Mouse (Mus musculus): Measurements from ENCODE around the gene Clrn3. TPM values are rescaled to one million over a fixed set of nuclear protein-coding genes. Genes with fewer than 3 reads are reported as not detected.

The Clrn3 gene
- polyA plus RNA-seq, 1 experiment from 2014 or later = 18.9 TPM

DNA sequence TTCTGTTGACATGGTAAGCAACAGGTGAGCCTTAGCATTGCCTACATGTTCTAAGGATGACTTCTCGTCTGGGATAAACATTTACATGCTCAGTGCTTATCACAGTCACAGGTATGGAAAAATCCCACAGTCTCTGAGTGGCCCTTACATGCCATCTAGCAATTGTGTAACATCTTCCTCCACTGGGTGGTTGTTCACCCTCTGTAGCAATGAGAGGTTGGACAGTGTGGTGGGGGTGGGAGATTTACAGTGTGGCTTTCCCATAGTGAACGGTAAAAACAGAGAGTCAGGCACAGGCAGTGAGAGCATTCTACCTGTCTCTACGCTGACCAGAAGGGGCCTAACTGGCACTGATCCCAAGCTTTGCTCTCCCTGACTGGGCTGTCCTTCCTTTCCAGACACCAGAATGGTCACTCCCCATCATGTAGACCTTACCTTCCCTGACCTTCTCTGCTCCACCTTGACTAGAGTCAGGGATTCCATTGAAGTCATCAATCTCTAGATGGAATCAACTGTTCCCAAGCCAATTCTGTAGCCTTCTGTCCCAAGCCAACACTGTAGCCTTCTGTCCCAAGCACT, 1.8 kb downstream of the Clrn3 start:
- no peaks in the 10 kb centered on the region for H3K27me3 ChIP-seq (replicated peaks; ENCODE audit: control insufficient read depth, insufficient read depth, low read length)
- H3K4me1 ChIP-seq (replicated peaks; ENCODE audit: control insufficient read depth, insufficient read depth, low read length) = 0 out of 2 replicates have a peak, but pooled peaks cover 10% of the 10 kb centered on the region
- no peak for ATAC-seq (replicated peaks; ENCODE audit: low FRiP score, low TSS enrichment, low read depth)
- 64% methylated on average over 3 of the region's 3 CpGs for WGBS
- peak overlapping the region; percentile 34 for H3K4me3 ChIP-seq (ENCODE audit: low read depth, low read length)
- no peak overlapping the region for H3K27ac ChIP-seq (ENCODE audit: low read depth)
- no peaks in the 10 kb centered on the region for H3K9me3 ChIP-seq (ENCODE audit: control insufficient read depth, low read length)
- H3K36me3 ChIP-seq (ENCODE audit: control insufficient read depth, insufficient read depth, low read length) = no peaks in the 10 kb centered on the region
- peak overlapping the region; percentile 39 for H3K4me2 ChIP-seq (ENCODE audit: low read length)
- DNase-seq (ENCODE audit: low spot score) = no peak
- H3K9ac ChIP-seq (ENCODE audit: low read length) = no peak overlapping the region

DNA sequence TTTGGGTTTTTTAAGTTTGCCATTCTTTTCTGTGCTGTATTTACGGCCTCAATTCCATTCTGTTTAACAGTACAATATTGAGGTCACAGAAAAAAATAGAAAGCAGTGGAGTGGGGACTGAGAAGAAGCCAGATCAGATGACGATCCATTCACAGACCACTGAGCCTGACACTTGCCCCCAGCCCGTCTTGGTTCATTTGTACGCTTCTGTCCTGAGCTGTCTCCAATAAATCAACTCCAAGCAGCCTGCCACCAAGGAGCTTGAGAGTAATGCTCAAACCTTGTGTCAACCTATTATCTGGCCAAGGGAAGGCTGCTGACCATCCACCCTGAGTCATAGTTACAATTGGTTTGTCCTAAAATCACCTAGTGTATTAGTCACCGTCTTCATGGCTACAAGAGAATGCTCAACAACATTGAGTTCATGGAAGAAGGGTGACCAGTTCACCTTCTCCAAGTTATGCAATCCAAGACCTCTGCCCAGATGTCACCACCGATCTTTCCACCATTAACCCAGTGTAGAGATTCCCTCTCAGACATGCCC, 4.0 kb downstream of the Clrn3 start:
- Histone ChIP-seq H3K27me3 (replicated peaks; ENCODE audit: control insufficient read depth, insufficient read depth, low read length) (no peaks in the 10 kb centered on the region), H3K4me2 (ENCODE audit: low read length) (no peak overlapping the region), H3K9ac (ENCODE audit: low read length) (no peak overlapping the region), H3K9me3 (ENCODE audit: control insufficient read depth, low read length) (no peaks in the 10 kb centered on the region), H3K27ac (ENCODE audit: low read depth) (no peak overlapping the region), H3K4me3 (ENCODE audit: low read depth, low read length) (no peak overlapping the region), H3K36me3 (ENCODE audit: control insufficient read depth, insufficient read depth, low read length) (no peaks in the 10 kb centered on the region), H3K4me1 (replicated peaks; ENCODE audit: control insufficient read depth, insufficient read depth, low read length) (0 out of 2 replicates have a peak, but pooled peaks cover 10% of the 10 kb centered on the region)
- DNase-seq (ENCODE audit: low spot score) = no peak
- 72% methylated on average over 6 of the region's 6 CpGs for WGBS
- no peak for ATAC-seq (replicated peaks; ENCODE audit: low FRiP score, low TSS enrichment, low read depth)

GRCm38 (mm10) chr7:135523981-135524380, 4.5 kb downstream of the Clrn3 start:
- Histone ChIP-seq H3K4me2 (ENCODE audit: low read length) (no peak overlapping the region), H3K27ac (ENCODE audit: low read depth) (no peak overlapping the region), H3K9ac (ENCODE audit: low read length) (no peak overlapping the region), H3K4me1 (replicated peaks; ENCODE audit: control insufficient read depth, insufficient read depth, low read length) (0 out of 2 replicates have a peak, but pooled peaks cover 10% of the 10 kb centered on the region), H3K36me3 (ENCODE audit: control insufficient read depth, insufficient read depth, low read length) (no peaks in the 10 kb centered on the region), H3K4me3 (ENCODE audit: low read depth, low read length) (no peak overlapping the region), H3K9me3 (ENCODE audit: control insufficient read depth, low read length) (no peaks in the 10 kb centered on the region), H3K27me3 (replicated peaks; ENCODE audit: control insufficient read depth, insufficient read depth, low read length) (no peaks in the 10 kb centered on the region)
- ATAC-seq (replicated peaks; ENCODE audit: low FRiP score, low TSS enrichment, low read depth) (no peak), DNase-seq (ENCODE audit: low spot score) (peak; percentile 65)
- 35% methylated on average over 4 of the region's 4 CpGs for WGBS

- Histone ChIP-seq H3K4me3 (ENCODE audit: low read depth, low read length) (no peak overlapping the region), H3K4me2 (ENCODE audit: low read length) (no peak overlapping the region), H3K9ac (ENCODE audit: low read length) (no peak overlapping the region), H3K36me3 (ENCODE audit: control insufficient read depth, insufficient read depth, low read length) (no peaks in the 10 kb centered on the region), H3K27me3 (replicated peaks; ENCODE audit: control insufficient read depth, insufficient read depth, low read length) (no peaks in the 10 kb centered on the region), H3K27ac (ENCODE audit: low read depth) (no peak overlapping the region), H3K9me3 (ENCODE audit: control insufficient read depth, low read length) (no peaks in the 10 kb centered on the region), H3K4me1 (replicated peaks; ENCODE audit: control insufficient read depth, insufficient read depth, low read length) (0 out of 2 replicates have a peak, but pooled peaks cover 10% of the 10 kb centered on the region)
- WGBS = 65% methylated on average over 15 of the region's 15 CpGs
- DNase-seq (ENCODE audit: low spot score) (no peak), ATAC-seq (replicated peaks; ENCODE audit: low FRiP score, low TSS enrichment, low read depth) (peak; percentile 53; the same call in 1 of the 2 replicates)
Observed at GRCm38 (mm10) chr7:135521755-135522512, 6.5 kb downstream of the Clrn3 start.

- H3K27me3 ChIP-seq (replicated peaks; ENCODE audit: control insufficient read depth, insufficient read depth, low read length) = no peaks in the 10 kb centered on the region
- H3K9ac ChIP-seq (ENCODE audit: low read length) = no peak overlapping the region
- H3K4me3 ChIP-seq (ENCODE audit: low read depth, low read length) = no peak overlapping the region
- no peak overlapping the region for H3K27ac ChIP-seq (ENCODE audit: low read depth)
- WGBS = 68% methylated on average over 5 of the region's 5 CpGs
- H3K9me3 ChIP-seq (ENCODE audit: control insufficient read depth, low read length) = no peaks in the 10 kb centered on the region
- DNase-seq (ENCODE audit: low spot score) = no peak
- no peaks in the 10 kb centered on the region for H3K36me3 ChIP-seq (ENCODE audit: control insufficient read depth, insufficient read depth, low read length)
- H3K4me1 ChIP-seq (replicated peaks; ENCODE audit: control insufficient read depth, insufficient read depth, low read length) = 0 out of 2 replicates have a peak, but pooled peaks cover 10% of the 10 kb centered on the region
- H3K4me2 ChIP-seq (ENCODE audit: low read length) = no peak overlapping the region
- no peak for ATAC-seq (replicated peaks; ENCODE audit: low FRiP score, low TSS enrichment, low read depth)
Observed at GRCm38 (mm10) chr7:135520241-135520640, 8.2 kb downstream of the Clrn3 start.

DNA sequence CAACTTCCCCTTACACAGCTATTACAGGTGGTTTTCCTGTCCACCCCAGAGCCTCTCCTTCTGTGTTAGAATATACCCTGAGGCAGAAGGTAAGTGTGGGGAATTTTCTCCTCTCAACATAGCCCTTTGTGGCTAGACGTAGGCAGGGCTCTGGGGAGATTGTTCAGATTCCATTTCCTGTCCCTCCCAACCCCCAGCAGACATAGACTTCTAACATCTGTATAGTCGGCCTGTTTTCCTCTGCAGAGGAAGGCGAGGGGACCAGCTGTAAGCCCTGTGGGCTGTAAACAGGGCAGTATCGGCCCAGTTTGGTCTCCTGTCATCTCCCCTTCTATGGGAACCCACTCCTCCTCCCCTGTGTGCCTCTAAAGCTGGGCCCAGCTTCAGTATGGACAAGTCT, 11.3 kb downstream of the Clrn3 start:
- no peak for ATAC-seq (replicated peaks; ENCODE audit: low FRiP score, low TSS enrichment, low read depth)
- H3K4me3 ChIP-seq (ENCODE audit: low read depth, low read length) = no peak overlapping the region
- peak; percentile 37 for DNase-seq (ENCODE audit: low spot score)
- H3K4me2 ChIP-seq (ENCODE audit: low read length) = no peak overlapping the region
- H3K9ac ChIP-seq (ENCODE audit: low read length) = no peak overlapping the region
- H3K27ac ChIP-seq (ENCODE audit: low read depth) = no peak overlapping the region
- no peaks in the 10 kb centered on the region for H3K36me3 ChIP-seq (ENCODE audit: control insufficient read depth, insufficient read depth, low read length)
- no peaks in the 10 kb centered on the region for H3K27me3 ChIP-seq (replicated peaks; ENCODE audit: control insufficient read depth, insufficient read depth, low read length)
- H3K9me3 ChIP-seq (ENCODE audit: control insufficient read depth, low read length) = no peaks in the 10 kb centered on the region
- H3K4me1 ChIP-seq (replicated peaks; ENCODE audit: control insufficient read depth, insufficient read depth, low read length) = no peaks in the 10 kb centered on the region
- WGBS = 48% methylated on average over 4 of the region's 4 CpGs

DNA sequence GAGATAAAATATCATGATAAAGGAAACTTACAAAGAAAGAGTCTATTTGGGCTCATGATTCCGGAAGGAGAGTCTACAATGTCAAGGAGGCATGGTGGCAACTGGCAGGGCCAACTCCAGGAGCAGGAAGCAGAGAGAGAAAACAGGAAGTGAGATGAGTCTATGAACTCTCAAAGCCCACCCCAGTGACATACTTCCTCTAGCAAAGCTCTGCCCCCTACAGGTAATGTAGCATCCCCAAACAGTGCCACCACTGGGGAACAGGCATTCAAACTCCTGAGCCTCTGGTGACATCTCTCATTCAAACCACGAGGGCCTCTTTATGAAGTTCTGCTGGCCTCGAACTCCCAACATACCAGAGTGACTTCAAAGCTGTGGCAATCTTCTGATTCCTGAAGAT, 16.7 kb downstream of the Clrn3 start:
- no peaks in the 10 kb centered on the region for H3K27me3 ChIP-seq (replicated peaks; ENCODE audit: control insufficient read depth, insufficient read depth, low read length)
- ATAC-seq (replicated peaks; ENCODE audit: low FRiP score, low TSS enrichment, low read depth) = no peak
- H3K27ac ChIP-seq (ENCODE audit: low read depth) = no peak overlapping the region
- no peaks in the 10 kb centered on the region for H3K36me3 ChIP-seq (ENCODE audit: control insufficient read depth, insufficient read depth, low read length)
- peaks cover 3% of the 10 kb centered on the region; the same call in 1 of the 2 replicates for H3K4me1 ChIP-seq (replicated peaks; ENCODE audit: control insufficient read depth, insufficient read depth, low read length)
- no peak overlapping the region for H3K4me3 ChIP-seq (ENCODE audit: low read depth, low read length)
- peak; percentile 28 for DNase-seq (ENCODE audit: low spot score)
- H3K9me3 ChIP-seq (ENCODE audit: control insufficient read depth, low read length) = no peaks in the 10 kb centered on the region
- H3K9ac ChIP-seq (ENCODE audit: low read length) = no peak overlapping the region
- 80% methylated on average over 3 of the region's 3 CpGs for WGBS
- no peak overlapping the region for H3K4me2 ChIP-seq (ENCODE audit: low read length)

- no peak for ATAC-seq (replicated peaks; ENCODE audit: low FRiP score, low TSS enrichment, low read depth)
- Histone ChIP-seq H3K27ac (ENCODE audit: low read depth) (no peak overlapping the region), H3K4me3 (ENCODE audit: low read depth, low read length) (no peak overlapping the region), H3K9ac (ENCODE audit: low read length) (no peak overlapping the region), H3K36me3 (ENCODE audit: control insufficient read depth, insufficient read depth, low read length) (no peaks in the 10 kb centered on the region), H3K27me3 (replicated peaks; ENCODE audit: control insufficient read depth, insufficient read depth, low read length) (no peaks in the 10 kb centered on the region), H3K4me2 (ENCODE audit: low read length) (no peak overlapping the region), H3K4me1 (replicated peaks; ENCODE audit: control insufficient read depth, insufficient read depth, low read length) (peaks cover 3% of the 10 kb centered on the region; the same call in 1 of the 2 replicates), H3K9me3 (ENCODE audit: control insufficient read depth, low read length) (no peaks in the 10 kb centered on the region)
- DNase-seq (ENCODE audit: low spot score) = no peak
- 85% methylated on average over 5 of the region's 5 CpGs for WGBS
Observed at GRCm38 (mm10) chr7:135510431-135510830, 18.0 kb downstream of the Clrn3 start.

All from intestine, embryonic 14.5 days (tissue).